Mouse (Mus musculus) neural tube, embryonic 12.5 days (tissue): ENCODE data around the gene Mlf1. TPM values are rescaled to one million over a fixed set of nuclear protein-coding genes. Genes with fewer than 3 reads are reported as not detected.
A peak's percentile ranks its signal among the peaks of the same experiment; 100 is the strongest.

Experiments used
- ATAC-seq: fragments of 200-750 bp; cut with Nextera tagmentation; 2 replicates; pipeline ENCODE4 v1.8.0; 2017; ENCODE audit warnings: low read depth, mild to moderate bottlenecking, moderate TSS enrichment, moderate library complexity; ENCODE audit not compliant: low FRiP score
- H3K27ac ChIP-seq: fragments of 300-500 bp; sonication (generic); 2 replicates; pipeline ENCODE4 v1.5.1; 2016
- H3K27me3 ChIP-seq: fragments of 300-500 bp; sonication (generic); replicated peaks from 2 replicates; pipeline ENCODE4 v1.6.1; 2016; ENCODE audit warnings: mild to moderate bottlenecking
- H3K36me3 ChIP-seq: fragments of 300-500 bp; sonication (generic); 2 replicates; pipeline ENCODE4 v1.6.1; 2016; ENCODE audit warnings: mild to moderate bottlenecking
- H3K4me1 ChIP-seq: fragments of 300-500 bp; sonication (generic); 2 replicates; pipeline ENCODE4 v1.6.1; 2016
- H3K4me2 ChIP-seq: fragments of 300-500 bp; sonication (generic); replicated peaks from 2 replicates; pipeline ENCODE4 v1.6.1; 2016; ENCODE audit warnings: mild to moderate bottlenecking
- H3K4me3 ChIP-seq: fragments of 300-500 bp; sonication (generic); 2 replicates; pipeline ENCODE4 v1.5.1; 2016
- H3K9ac ChIP-seq: fragments of 300-500 bp; sonication (generic); 2 replicates; pipeline ENCODE4 v1.6.1; 2016; ENCODE audit warnings: mild to moderate bottlenecking
- H3K9me3 ChIP-seq: fragments of 300-500 bp; sonication (generic); 2 replicates; pipeline ENCODE4 v1.6.1; 2016; ENCODE audit warnings: mild to moderate bottlenecking
- WGBS: fragments of 180-500 bp; shearing (Covaris S2); methylation state at CpG from one replicate; pipeline ENCODE4 v1.1.7; 2016; 5-methylcytosine and 5-hydroxymethylcytosine counted together
- polyA plus RNA-seq: library from polyadenylated mRNA; unstranded; fragments of >200 nt; fragmentation: Nextera tagmentation; extraction: Ambion mirVana; gene quantifications from 2 replicates; pipeline ENCODE4 v1.2.1, GENCODE M21; 2016

The Mlf1 gene
- polyA plus RNA-seq, 1 experiment from 2014 or later, result 19.5 TPM

- no peak overlapping the region for H3K9ac ChIP-seq
- H3K4me3 ChIP-seq, result no peak overlapping the region
- H3K27ac ChIP-seq, result no peak overlapping the region
- H3K4me1 ChIP-seq, result no peaks in the 10 kb centered on the region
- 84% methylated on average over 6 of the region's 6 CpGs for WGBS
- ATAC-seq, result no peak
- H3K27me3 ChIP-seq, result 0 out of 2 replicates have a peak, but pooled peaks cover 4% of the 10 kb centered on the region
- H3K4me2 ChIP-seq, result no peak overlapping the region
- no peaks in the 10 kb centered on the region for H3K36me3 ChIP-seq
- H3K9me3 ChIP-seq, result no peaks in the 10 kb centered on the region
These were observed 6.4 kb upstream of the Mlf1 start for GRCm38 (mm10) chr3:67367481-67367880.

- Histone ChIP-seq H3K27me3 (peaks cover 10% of the 10 kb centered on the region; the same call in 1 of the 2 replicates), H3K27ac (no peak overlapping the region), H3K36me3 (no peaks in the 10 kb centered on the region), H3K9ac (no peak overlapping the region), H3K9me3 (no peaks in the 10 kb centered on the region), H3K4me3 (no peak overlapping the region), H3K4me1 (peaks cover 2% of the 10 kb centered on the region; the same call in 1 of the 2 replicates), H3K4me2 (no peak overlapping the region)
- 84% methylated on average over 5 of the region's 5 CpGs for WGBS
- no peak for ATAC-seq
These were observed 4.4 kb upstream of the Mlf1 start for GRCm38 (mm10) chr3:67369407-67370079.

GRCm38 (mm10) chr3:67372194-67372593 is 1.7 kb upstream of the Mlf1 start:
- Histone ChIP-seq H3K27ac (no peak overlapping the region), H3K4me3 (no peak overlapping the region), H3K4me2 (no peak overlapping the region), H3K4me1 (peaks cover 3% of the 10 kb centered on the region; the same call in 1 of the 2 replicates), H3K9me3 (no peaks in the 10 kb centered on the region), H3K27me3 (peaks cover 10% of the 10 kb centered on the region; the same call in 1 of the 2 replicates), H3K36me3 (no peaks in the 10 kb centered on the region), H3K9ac (no peak overlapping the region)
- WGBS, result 76% methylated on average over 4 of the region's 4 CpGs
- ATAC-seq, result no peak

DNA sequence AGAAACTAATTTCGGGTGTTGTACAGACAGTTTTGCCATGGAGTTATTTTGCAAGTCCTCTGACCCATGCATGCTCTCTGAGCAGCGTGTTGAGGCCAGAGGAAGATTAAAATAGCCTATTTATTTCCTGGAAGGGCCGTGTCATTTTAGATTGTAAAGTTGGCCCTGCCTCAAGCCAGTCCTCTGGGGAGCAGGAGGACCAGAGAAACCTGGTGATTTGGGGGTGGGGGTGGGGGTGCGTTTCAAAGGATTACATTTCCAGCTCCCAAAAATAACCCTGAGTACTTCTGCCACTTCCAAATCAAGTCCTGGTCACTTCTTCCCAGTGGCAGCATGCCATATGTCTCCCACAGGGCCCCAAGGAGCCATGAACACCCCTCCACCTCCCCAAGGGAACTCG is 1.1 kb upstream of the Mlf1 start:
- H3K27me3 ChIP-seq, result peaks cover 10% of the 10 kb centered on the region; the same call in 1 of the 2 replicates
- no peak overlapping the region for H3K4me2 ChIP-seq
- WGBS, result 58% methylated on average over 5 of the region's 5 CpGs
- H3K9ac ChIP-seq, result no peak overlapping the region
- H3K4me3 ChIP-seq, result no peak overlapping the region
- no peaks in the 10 kb centered on the region for H3K9me3 ChIP-seq
- H3K4me1 ChIP-seq, result peaks cover 3% of the 10 kb centered on the region; the same call in 1 of the 2 replicates
- ATAC-seq, result no peak
- H3K36me3 ChIP-seq, result no peaks in the 10 kb centered on the region
- H3K27ac ChIP-seq, result no peak overlapping the region

- Histone ChIP-seq H3K4me1 (peaks cover 3% of the 10 kb centered on the region; the same call in 1 of the 2 replicates), H3K4me2 (peak overlapping the region; percentile 88), H3K36me3 (no peaks in the 10 kb centered on the region), H3K27me3 (peaks cover 10% of the 10 kb centered on the region; the same call in 1 of the 2 replicates), H3K4me3 (peak overlapping the region; percentile 48), H3K9me3 (no peaks in the 10 kb centered on the region), H3K9ac (peak overlapping the region; percentile 61), H3K27ac (no peak overlapping the region)
- 34% methylated on average over 7 of the region's 7 CpGs for WGBS
- ATAC-seq, result peak; percentile 54
These were observed 472 bp downstream of the Mlf1 start for GRCm38 (mm10) chr3:67374360-67374778.

- Histone ChIP-seq H3K27ac (no peak within 1 kb of the TSS), H3K4me2 (peak within 1 kb of the TSS; percentile 88), H3K4me1 (peaks cover 3% of the 10 kb centered on the region; the same call in 1 of the 2 replicates), H3K9me3 (no peaks in the 10 kb centered on the region), H3K27me3 (peaks cover 10% of the 10 kb centered on the region; the same call in 1 of the 2 replicates), H3K36me3 (no peaks in the 10 kb centered on the region), H3K9ac (peak within 1 kb of the TSS; percentile 61), H3K4me3 (peak within 1 kb of the TSS; percentile 48)
- ATAC-seq, result no peak
- 54% methylated on average over 3 of the region's 3 CpGs for WGBS
These were observed 1.2 kb downstream of the Mlf1 start, which contains the start of gene Gm17402 for GRCm38 (mm10) chr3:67375063-67375462. Gm17402 (minus strand) TSS chr3:67375163.

GRCm38 (mm10) chr3:67378215-67378614 is 4.3 kb downstream of the Mlf1 start:
- ATAC-seq, result no peak
- Histone ChIP-seq H3K27me3 (0 out of 2 replicates have a peak, but pooled peaks cover under 1% of the 10 kb centered on the region), H3K9me3 (no peaks in the 10 kb centered on the region), H3K4me3 (no peak overlapping the region), H3K36me3 (no peaks in the 10 kb centered on the region), H3K4me1 (peaks cover 3% of the 10 kb centered on the region; the same call in 1 of the 2 replicates), H3K4me2 (no peak overlapping the region), H3K9ac (no peak overlapping the region), H3K27ac (no peak overlapping the region)

GRCm38 (mm10) chr3:67429338-67429998 is 55.6 kb downstream of the Mlf1 start:
- Histone ChIP-seq H3K36me3 (peaks cover 19% of the 10 kb centered on the region), H3K9me3 (peaks cover 12% of the 10 kb centered on the region), H3K27ac (no peak overlapping the region), H3K4me1 (peaks cover 9% of the 10 kb centered on the region), H3K4me3 (peak overlapping the region; percentile 84; the same call in 1 of the 2 replicates), H3K4me2 (peak overlapping the region; percentile 90), H3K9ac (0 out of 2 replicates have a peak overlapping the region, but pooled peaks have one; percentile 77), H3K27me3 (no peaks in the 10 kb centered on the region)
- ATAC-seq, result peak; percentile 76
- WGBS, result 37% methylated on average over 8 of the region's 8 CpGs

- H3K4me2 ChIP-seq, result peak within 1 kb of the TSS; percentile 90
- H3K4me3 ChIP-seq, result peak within 1 kb of the TSS; percentile 84
- ATAC-seq, result peak; percentile 95
- H3K9me3 ChIP-seq, result peaks cover 12% of the 10 kb centered on the region
- H3K4me1 ChIP-seq, result peaks cover 9% of the 10 kb centered on the region
- no peak within 1 kb of the TSS for H3K27ac ChIP-seq
- peak within 1 kb of the TSS; percentile 77 for H3K9ac ChIP-seq
- H3K27me3 ChIP-seq, result no peaks in the 10 kb centered on the region
- peaks cover 21% of the 10 kb centered on the region for H3K36me3 ChIP-seq
- WGBS, result under 1% methylated on average over 24 of the region's 24 CpGs
These were observed 56.1 kb downstream of the Mlf1 start, which contains the start of gene Gfm1 for GRCm38 (mm10) chr3:67429999-67430380. Gfm1 (plus strand) TSS chr3:67430096.

DNA sequence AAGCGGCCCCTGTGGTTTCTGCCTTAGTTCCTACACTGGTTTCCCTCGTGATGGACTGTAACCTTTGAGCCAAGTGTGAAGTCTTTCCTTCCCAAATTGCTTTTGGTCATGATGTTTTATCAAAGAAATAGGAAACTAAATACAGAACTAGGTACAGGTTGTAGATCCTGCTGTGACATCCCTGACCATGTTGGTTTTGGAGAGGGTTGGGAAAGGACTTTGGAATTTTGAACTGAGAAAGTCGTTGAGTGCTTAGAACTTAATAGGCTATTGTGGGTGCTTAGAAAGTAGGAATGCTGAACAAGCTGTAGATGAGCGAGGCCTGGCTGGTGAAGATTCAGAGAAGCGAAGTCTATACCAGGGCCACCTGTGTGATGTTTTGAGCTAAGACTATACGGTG is 60.1 kb downstream of the Mlf1 start:
- peaks cover 52% of the 10 kb centered on the region for H3K36me3 ChIP-seq
- H3K4me3 ChIP-seq, result no peak overlapping the region
- H3K9me3 ChIP-seq, result no peaks in the 10 kb centered on the region
- no peak overlapping the region for H3K27ac ChIP-seq
- no peaks in the 10 kb centered on the region for H3K27me3 ChIP-seq
- H3K4me1 ChIP-seq, result peaks cover 9% of the 10 kb centered on the region
- no peak for ATAC-seq
- no peak overlapping the region for H3K4me2 ChIP-seq
- 93% methylated on average over 6 of the region's 6 CpGs for WGBS
- no peak overlapping the region for H3K9ac ChIP-seq

DNA sequence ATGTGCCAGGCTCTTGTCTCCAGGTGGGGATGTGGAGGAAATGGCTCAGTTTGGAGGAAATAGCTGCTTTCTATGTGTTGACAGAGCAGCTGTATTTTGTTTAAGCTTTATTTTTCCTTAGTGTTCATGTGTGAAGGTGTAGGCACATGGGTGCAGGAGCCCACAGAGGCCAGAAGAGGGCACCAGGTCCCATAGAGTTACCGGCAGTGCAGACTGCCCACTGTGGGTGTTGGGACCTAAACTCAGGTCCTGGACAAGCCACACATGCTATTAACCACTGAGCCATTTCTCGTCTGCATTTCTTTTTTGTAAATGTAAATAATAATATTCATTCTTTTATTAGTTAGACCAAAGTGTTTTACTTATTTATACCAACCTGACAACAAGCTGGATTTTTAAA is 73.2 kb downstream of the Mlf1 start:
- WGBS, result 91% methylated on average over 2 of the region's 2 CpGs
- H3K9ac ChIP-seq, result no peak overlapping the region
- no peak for ATAC-seq
- no peaks in the 10 kb centered on the region for H3K27me3 ChIP-seq
- H3K4me3 ChIP-seq, result no peak overlapping the region
- no peaks in the 10 kb centered on the region for H3K9me3 ChIP-seq
- H3K36me3 ChIP-seq, result peaks cover 69% of the 10 kb centered on the region
- no peak overlapping the region for H3K4me2 ChIP-seq
- no peak overlapping the region for H3K27ac ChIP-seq
- no peaks in the 10 kb centered on the region for H3K4me1 ChIP-seq
